Mouse (Mus musculus): Measurements from ENCODE around the gene Fam168a. TPM values are rescaled to one million over a fixed set of nuclear protein-coding genes. Genes with fewer than 3 reads are reported as not detected.

Fam168a gene
- 26.1 and 47.0 TPM in 2 replicates for polyA plus RNA-seq (2012; rRNA removed)

GRCm38 (mm10) chr7:100706143-100706841 lies at the start of gene Fam168a:
TSS of gene Fam168a (plus strand) at chr7:100706635.

GRCm38 (mm10) chr7:100662231-100662630 lies 44.2 kb upstream of the Fam168a start, which contains the start of gene Plekhb1:
TSS of gene Plekhb1 (minus strand) at chr7:100662414.

GRCm38 (mm10) chr7:100862828-100863638 lies 156.6 kb downstream of the Fam168a start, which contains the start of gene Relt:
TSS of gene Relt (minus strand) at chr7:100863446.

Other genes with a start within 250 kb of the Fam168a start
- 0.08 TPM in 1 of 2 replicates, not detected in the other for gene Ucp3, start 233.6 kb upstream of the Fam168a start, polyA plus RNA-seq (2012; rRNA removed)
- 41.1 and 93.0 TPM in 2 replicates for gene Ucp2, start 213.3 kb upstream of the Fam168a start, polyA plus RNA-seq (2012; rRNA removed)
- gene Dnajb13, start 191.7 kb upstream of the Fam168a start, polyA plus RNA-seq (2012; rRNA removed), result 0.52 and 1.0 TPM in 2 replicates
- 10.4 and 14.5 TPM in 2 replicates for gene Coa4, start 169.6 kb upstream of the Fam168a start, polyA plus RNA-seq (2012; rRNA removed)
- 71.6 and 97.6 TPM in 2 replicates for gene Rab6a, start 99.2 kb upstream of the Fam168a start, polyA plus RNA-seq (2012; rRNA removed)
- gene Mrpl48, start 98.3 kb upstream of the Fam168a start, polyA plus RNA-seq (2012; rRNA removed), result 30.7 and 39.2 TPM in 2 replicates
- gene Plekhb1, start 44.2 kb upstream of the Fam168a start, polyA plus RNA-seq (2012; rRNA removed), result 3.6 and 5.6 TPM in 2 replicates
- gene Relt, start 156.8 kb downstream of the Fam168a start, polyA plus RNA-seq (2012; rRNA removed), result 4.4 and 5.5 TPM in 2 replicates
- gene Arhgef17, start 225.5 kb downstream of the Fam168a start, polyA plus RNA-seq (2012; rRNA removed), result 18.2 and 30.2 TPM in 2 replicates

Measured in central nervous system, embryonic 11.5 days (tissue).